Mouse (Mus musculus): ENCODE measurements around the gene Atxn7.

DNA sequence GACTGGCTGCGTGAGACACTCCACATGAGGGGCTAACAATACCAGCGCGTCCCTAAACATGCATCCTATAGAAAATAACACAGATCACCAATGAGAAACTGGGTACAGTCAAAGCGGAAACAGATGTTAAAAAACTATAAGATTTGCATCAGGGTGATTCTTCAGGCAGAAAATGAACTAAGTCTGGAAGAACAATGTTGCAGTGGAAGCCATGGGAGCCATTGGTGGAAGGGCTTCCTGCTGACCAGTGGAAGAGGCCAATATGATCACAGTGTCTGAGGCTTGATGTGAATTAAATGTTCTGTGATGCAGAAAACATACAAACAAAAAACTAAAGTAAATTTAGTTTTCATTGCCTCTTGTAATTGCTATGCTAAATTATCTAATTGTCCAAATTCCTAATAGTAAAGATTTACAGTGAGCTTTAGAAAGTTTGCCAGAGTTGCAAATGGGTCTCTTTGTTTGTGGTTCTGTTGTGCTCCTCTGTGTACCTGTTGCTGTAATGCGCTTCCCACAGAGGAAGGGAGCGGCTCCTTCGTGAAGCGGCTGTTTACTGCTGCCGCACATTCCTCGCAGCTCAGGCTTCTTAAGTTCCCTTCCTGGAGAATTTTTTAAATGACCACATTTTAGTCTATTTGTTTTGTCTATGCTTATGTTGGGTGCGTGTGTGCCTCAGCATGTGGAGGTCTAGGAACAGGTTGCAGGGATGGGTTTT, 101.4 kb downstream of the Atxn7 start:
- TF ChIP-seq GATA1 (IDR thresholded peaks at IDR 0.05; ENCODE audit: borderline replicate concordance, low read length): no peak
- no peak for TF ChIP-seq FLI1 (IDR thresholded peaks at IDR 0.05; ENCODE audit: low read length)
